Mouse (Mus musculus): ENCODE results near the gene Mlip. TPM values are rescaled to one million over a fixed set of nuclear protein-coding genes. Genes with fewer than 3 reads are reported as not detected.

Mlip gene
- polyA plus RNA-seq (2012; rRNA removed; ENCODE audit: low replicate concordance) = 0.21 TPM in 1 of 2 replicates, not detected in the other

GRCm38 (mm10) chr9:77352432-77353175 lies at the start of gene Mlip:
Mlip (minus strand) TSS chr9:77352969.

Other genes with a start within 250 kb of the Mlip start
- 43.2 and 116 TPM in 2 replicates for gene Lrrc1, start 191.9 kb upstream of the Mlip start, polyA plus RNA-seq (2012; rRNA removed; ENCODE audit: low replicate concordance)